Mouse (Mus musculus) adrenal gland, adult 8-10 months (tissue): ENCODE measurements around the gene Serpini1. TPM values are rescaled to one million over a fixed set of nuclear protein-coding genes. Genes with fewer than 3 reads are reported as not detected.

Source experiments
- DNase-seq: peaks from one replicate; pipeline ENCODE4 v3.0.0; 2022
- total RNA-seq, 4 experiments: library from RNA; stranded (reverse); gene quantifications; 2 replicates each; pipeline ENCODE4 v1.2.4; 2022

Serpini1 gene
- 1 to 10 TPM; 5.1 to 9.3 (median 5.8) TPM for total RNA-seq

DNA sequence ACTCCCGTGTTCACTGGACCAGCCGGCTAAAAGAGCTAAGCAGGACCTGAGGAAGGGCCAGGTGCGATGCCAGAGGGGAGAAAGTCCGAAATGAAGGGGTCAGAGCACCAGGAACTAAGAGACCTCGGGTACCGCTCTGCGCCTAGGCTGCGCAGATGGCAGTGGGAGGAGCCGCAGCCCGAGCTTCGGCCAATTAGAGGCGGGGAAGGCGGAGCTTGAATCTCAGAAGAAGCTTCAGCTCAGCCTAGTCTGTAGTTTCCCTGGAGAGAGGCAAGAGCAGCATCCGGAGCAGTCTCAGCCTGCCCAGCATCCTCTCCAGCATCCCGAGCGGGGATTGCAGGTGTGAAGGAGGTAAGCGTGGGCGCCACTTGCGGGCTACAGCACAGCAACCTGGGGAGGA lies at the start of gene Serpini1:
TSS of gene Serpini1 (plus strand) at position 256 of the 400 bp plus-strand sequence.
- DNase-seq = peak; percentile 86

DNA sequence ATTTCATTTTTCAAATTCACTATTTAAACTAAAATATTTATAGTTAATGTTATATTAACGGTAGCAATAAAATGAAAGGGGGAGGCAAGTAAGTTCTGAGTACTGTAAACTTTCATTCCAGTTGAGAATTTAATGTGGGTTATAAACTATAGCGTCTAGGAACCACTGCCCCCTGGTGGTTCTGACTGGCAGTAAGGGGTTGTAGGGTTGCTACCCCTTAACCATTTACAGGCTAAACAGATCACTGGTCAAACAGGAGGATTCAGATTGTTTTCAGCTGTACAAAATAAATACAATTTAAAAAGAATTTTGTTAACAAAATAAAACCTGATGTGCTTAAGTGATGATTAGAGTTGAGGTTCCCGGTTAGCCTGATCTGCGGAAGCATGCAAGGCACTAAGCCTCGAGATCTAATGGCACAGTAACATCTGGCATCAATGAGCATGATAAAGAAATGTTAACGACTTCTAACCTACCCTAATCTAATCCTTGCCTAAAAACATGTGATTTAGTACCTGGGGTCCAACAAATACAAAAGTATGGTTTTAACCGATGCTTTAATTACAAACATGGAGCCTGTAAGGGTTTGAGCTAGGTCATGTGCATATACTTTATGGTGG lies 39.6 kb upstream of the Serpini1 start:
- DNase-seq = no peak

DNA sequence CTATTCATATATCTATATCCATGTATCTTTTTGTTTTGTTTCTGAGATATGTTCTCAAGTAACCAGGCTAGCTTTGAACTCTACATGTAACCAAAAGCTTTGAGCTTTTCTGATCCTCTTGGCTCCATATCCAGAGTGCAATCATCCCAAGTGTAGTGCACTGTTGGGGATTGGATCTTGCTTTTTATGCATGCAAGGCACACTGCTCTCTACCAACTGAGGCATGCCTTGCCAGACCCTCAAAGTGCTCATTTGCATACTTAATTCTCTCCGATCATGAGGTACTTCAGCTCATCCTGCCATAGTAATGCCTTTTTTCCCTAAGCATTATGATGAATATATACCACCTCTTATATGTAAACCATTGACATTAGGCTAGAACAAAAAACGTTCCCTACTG lies 36.0 kb upstream of the Serpini1 start:
- DNase-seq = no peak

DNA sequence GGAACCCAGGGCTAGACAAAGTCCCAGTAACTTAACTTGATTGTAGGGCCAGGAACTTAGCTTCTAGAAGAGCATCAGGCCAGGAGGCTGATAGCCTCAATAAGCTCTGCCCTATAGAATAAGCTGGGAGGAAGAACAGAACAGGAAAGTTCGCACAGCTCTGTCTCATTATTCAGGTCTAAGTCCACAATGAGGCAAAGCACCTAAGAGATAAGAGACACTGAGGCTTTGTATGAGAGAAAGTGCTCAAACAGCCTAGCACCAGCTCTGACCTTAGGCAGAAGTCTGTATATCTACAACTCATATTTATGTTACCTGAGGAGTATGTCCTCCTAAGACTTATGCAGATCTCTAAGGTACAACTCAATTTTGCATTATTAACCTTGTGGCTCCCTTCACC lies 34.8 kb upstream of the Serpini1 start:
- DNase-seq = no peak

DNA sequence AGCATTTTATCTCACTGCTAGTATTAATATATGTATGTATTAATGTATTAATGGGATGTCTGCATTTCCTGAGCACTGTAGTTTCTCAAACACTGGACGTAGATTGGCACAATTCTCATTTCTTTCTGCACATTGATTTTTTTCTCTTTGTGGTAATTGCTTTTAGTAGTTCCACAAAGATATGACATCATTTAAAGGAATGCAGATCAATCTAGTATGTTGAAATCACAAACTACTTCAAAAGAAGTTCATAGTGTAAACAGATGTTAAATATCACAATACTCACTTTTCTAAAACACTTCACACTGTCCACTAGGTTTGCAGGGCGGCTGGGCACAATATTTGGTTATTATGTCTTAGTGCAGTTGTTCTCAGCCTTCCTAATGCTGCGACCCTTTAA lies 26.3 kb upstream of the Serpini1 start:
- DNase-seq = no peak

DNA sequence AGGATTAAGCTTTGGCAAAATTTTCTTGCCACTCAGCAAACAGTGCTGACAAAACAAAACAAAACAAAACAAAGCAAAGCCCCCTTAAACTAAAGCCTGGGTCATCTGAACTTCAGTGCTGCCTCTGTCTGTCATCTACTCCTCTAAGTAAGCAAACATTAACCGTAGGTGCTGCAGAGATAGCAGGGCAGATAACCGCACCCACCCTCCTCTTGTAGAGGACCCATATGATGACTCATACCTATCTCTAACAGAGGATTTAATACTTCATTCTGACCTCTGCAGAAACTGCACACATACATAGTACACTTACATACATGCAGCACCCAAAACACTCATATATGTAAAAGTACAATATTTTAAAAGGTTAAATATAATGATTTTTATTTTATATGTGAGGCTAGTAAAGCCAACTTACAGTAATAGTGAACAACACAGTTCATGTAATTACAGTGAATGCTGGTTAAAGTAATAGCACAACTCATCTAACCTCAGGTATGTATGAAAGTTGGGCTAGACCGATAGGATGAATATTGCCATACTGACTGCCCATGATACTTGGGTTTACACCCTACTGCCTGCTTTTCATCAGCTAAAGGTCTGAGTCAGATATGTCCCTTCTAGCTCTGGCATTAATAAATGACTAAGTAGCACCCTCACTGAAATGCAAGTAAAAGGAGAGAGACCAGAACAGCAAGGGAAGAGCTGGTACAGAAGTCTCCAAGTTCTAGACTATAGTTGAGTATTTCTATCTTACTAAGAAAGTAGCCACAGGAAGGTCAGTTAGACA lies 23.1 kb upstream of the Serpini1 start:
- DNase-seq = no peak

DNA sequence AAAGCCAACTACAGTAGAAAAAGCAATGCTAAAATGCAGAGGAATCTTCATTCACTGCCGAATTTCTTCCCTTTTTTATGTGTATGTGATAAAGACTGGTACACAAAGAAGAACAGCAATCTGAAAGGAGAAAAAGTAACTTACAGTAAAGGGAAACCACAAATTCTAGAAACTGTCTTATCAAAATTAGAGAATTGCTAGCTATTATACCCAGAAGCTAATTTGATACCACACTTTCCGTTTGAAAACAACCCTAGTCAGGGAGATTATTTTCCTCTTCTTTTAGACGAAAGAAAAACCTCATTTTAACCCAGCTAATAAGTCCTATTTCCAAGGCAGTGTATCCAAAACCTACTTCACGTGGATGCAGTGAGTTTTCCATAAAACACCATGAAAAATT lies 16.1 kb upstream of the Serpini1 start:
- no peak for DNase-seq

DNA sequence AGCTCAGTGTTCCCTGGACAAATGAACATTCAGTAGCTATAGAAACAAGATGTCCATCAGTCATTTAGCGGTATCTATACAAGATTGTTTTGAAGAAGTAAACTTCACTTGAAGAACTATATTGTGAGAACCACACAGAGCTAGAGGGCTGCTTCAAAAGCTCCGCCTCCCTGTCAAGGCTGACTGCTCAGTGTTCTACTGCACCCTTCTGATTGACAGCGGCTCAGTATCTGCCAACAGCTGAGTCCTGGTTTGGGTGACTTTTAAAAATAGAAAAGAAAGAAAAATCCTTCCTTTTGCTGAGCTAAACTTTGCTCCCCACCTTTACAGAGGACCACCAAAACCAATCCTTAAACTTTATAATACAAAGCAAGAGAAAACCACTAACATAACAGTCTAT lies 14.5 kb upstream of the Serpini1 start:
- no peak for DNase-seq

DNA sequence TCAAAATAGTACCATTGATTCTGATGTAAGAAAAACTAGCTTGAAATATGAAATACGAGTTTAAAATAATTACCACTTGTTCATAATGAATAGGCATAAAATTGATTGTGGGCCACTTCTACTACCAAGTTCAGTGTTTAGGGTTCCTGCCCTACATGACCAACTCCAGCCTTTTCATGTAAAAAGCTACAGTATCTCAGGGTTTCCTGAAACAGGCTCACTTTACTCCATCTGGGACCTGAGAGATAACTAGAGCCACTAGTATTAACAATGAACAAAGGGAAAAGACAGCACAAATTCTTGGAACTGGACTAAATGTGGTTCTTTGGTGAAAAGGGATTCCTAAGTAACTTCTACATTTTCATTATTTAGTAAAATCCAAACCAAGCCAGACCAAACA lies 13.1 kb upstream of the Serpini1 start:
- no peak for DNase-seq

DNA sequence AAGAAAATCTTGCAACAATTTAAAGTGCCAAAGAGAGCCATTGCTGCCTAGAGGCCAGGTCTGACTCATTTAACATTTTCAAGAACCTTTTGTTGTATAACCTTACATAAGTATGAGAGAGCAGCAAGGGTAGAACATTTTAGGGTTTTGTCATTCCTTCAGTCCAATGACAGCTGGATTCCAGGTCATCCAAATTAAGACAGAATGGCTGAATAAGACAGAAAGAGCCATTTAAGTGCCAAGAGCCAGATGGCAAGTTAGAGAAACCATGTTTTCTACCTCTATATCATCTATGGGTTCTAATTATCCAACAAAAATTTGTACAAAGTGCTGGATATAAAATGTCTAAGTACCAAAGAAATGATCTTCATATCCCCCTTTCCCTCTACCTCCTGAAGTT lies 6.1 kb upstream of the Serpini1 start:
- DNase-seq = no peak

DNA sequence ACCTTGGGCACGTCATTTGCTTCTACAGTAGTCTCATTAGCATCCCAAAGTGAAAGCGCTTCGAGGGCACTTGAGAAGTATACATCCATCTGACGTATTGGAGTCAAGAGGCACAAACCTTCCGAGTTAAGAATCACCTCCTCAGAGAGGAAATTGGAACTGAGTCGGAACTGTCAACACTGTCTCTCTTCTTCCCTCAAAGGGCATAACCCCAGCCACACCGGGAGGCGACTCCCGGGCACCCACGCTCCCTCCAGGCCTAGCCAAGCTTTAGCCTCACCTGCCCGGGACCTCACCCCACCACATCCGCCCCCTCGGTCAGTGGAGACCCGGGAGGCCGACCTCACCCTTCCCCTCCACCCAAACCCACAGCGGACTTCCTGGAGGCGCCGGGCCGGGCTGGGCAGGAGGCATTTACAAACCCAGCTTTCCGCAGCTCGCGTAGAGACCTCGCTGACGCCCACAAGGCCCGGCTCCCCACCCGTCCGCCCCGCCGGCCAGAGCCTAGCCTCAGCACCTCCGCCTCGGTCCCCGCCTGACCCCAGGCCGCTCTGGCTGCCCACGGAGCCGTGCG lies 1.1 kb upstream of the Serpini1 start:
- no peak for DNase-seq

DNA sequence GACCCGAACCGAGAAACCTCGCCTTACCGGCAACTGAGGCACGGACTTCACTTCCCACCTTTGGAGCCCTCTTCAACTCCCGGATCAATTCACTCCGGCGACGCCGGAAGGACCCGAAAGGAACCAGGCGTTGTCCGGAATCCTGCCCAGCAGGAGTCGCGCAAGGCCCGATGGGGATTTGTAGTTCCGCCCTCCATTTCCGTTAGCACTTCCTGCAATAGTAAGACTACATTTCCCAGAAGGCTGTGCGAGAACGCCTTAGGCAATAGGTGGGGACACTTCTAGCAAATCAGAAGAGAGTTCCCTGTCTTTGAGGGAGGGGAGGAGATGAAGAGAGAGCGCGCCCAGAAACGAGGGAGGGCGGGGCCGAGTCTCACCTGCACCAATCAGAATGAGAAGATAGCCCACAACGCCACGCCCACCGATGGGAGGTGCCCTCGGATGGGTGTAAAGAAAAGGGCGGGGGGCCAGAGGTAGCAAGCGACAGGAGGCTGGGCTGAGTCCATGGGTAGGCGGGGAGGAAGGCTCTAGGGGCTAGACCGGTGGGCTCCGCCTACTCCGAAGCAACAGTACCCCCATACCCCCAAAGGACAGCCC lies 554 bp upstream of the Serpini1 start, which contains the start of gene Pdcd10:
TSS of gene Pdcd10 (minus strand) at position 162 of the 597 bp plus-strand sequence.
- peak; percentile 100 for DNase-seq

DNA sequence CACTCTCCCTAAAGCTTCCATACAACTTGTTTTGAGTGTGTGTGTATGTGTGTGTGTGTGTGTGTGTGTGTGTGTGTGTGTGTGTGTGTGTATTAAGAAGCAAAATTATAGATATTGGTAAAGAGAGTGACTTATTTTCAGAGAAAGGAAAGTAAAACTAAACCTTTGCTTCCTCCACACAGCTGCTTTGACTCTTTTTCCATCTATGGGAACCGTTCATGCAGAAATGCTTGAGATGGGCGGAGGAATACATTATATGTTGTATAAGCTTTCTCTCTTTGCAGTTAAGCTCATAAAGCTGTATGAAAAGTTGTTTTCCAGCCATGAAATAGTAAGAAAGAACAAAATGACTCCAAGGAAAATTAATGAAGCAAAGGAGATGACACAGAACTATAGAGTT lies 16.7 kb downstream of the Serpini1 start:
- DNase-seq = no peak

DNA sequence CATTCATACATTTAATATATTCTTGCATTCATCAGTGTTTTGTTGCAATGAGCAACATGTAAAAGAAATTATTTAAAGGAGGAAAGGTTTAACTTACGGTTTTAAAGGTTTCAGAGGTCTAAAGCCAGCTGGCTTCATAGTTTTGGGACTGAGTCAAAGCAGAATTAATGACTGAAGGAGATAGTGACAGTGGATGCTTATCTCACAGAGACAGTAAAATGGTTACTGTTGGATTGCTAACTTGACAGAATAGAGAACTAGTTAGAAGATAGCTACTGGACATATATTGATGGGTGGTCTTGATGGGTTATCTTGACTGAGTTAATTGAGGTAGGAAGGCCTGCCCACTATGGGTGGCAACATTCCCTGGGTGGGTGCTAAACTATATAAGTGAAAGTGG lies 18.2 kb downstream of the Serpini1 start:
- no peak for DNase-seq

DNA sequence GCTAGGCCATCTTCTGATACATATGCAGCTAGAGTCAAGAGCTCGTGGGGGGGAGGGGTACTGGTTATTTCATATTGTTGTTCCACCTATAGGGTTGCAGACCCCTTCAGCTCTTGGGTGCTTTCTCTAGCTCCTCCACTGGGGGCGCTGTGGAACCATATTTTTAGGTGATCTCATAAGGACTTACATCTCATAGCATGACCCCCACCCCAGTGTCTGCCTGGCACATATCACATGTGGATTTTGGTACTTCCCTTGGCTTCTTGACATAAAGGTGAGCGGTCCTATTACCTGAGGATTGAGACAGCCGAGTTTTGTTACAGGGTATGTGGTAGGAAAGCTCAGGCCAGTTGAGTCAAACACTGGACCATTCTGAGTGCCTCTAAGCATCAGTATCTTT lies 22.0 kb downstream of the Serpini1 start:
- no peak for DNase-seq

DNA sequence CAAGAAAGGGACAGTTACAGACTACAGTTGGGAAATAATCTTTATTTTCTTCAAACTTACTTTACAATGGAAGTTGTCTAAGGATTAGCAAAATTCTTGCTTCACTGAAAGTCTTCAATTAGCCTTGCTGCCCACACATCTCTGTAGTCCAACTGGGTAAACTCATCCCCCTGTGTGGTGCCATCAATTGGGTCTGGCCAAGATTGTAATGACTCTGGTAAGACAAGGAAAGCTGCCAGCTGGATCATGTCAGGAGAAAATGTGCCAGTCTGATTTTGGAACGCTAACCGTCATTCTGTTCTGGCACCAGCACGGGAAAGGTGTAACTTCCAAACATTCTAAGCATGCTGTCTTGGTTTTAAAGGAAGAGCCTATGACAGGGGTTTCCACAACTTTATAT lies 25.9 kb downstream of the Serpini1 start:
- DNase-seq = no peak

DNA sequence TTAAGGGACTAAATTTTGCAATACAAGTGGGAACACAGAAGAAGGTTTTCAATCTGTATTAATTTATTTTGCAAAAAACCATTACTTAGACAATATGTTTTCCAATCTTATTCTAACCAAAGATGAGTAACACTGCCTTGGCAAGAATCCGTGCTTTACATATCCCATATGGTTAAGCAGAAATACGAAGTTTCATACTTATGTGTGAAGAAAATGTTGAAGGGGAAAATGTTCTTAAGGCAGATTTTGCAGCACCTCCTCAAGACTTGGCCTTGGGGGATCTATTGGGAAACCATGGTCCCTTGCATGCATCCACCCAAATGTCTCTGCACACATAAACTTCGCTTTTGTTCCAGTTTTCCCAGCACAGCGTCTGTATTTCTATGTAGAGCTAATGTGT lies 27.6 kb downstream of the Serpini1 start:
- DNase-seq = no peak

DNA sequence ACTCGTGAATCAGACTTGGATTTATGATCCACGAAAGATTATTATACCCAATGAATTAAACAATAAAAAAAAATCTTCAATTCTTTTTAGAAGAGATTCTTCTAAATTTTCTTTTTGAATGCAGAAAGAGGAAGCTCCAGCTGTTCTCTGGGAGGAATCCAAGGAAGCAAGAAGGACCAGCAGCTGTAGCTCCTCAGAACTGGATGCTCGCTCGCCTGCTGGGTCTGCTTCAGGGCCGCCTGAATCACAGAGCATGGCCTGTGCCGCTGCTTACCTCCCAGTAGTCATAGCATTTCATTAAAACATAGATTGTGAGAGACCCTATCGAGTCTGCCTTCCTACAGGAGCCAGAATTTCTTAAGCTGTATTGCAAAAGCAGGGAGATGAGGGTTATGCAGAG lies 53.7 kb downstream of the Serpini1 start:
- no peak for DNase-seq

DNA sequence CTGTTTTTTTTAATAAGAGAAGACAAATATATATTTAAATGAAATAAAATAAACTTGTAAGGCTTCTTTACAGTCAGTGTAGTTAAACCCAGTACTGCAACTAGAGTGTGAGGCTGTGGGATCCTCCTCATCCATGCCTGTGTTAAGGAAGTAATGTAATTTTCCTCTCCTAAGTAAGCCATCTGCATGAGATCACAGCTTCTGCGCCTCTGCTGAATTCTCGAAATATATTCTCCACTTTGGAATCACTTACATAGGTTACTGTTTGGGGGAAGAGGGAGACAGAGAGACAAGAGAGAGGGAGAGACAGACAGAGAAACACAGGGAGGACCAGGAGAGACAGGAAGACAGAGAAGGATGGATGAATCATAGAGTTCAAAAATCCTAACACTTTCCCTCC lies 67.3 kb downstream of the Serpini1 start:
- DNase-seq = no peak

DNA sequence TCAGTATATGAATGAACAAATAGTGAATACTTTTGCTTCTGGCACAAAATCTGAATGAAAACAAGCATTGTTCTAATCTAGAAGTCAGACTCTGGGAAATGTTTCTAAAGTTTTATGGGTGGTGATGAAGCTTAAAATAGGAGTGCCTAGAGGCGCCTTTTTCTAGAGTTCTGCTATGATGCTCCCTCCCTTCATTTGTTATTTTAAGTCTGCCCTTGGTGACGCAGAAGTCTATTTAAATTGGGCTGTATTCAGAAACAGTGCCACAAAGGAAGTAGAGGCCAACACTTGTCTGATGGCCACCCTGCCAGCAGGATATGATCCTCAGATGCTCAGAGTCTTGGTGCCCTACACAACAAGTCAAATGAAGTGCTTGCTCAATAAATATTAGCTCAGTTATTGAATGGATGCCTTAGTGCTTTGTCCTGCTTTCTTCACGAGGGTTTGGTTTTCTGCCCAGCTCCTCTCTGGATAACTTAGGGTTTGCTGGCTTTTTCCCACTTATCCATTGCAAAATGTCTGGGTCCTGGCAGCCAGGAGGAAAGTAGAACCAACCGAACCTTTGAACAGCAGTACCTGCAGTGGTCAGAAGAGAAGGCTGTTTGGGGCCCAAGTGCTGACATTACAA lies 73.8 kb downstream of the Serpini1 start:
- no peak for DNase-seq

DNA sequence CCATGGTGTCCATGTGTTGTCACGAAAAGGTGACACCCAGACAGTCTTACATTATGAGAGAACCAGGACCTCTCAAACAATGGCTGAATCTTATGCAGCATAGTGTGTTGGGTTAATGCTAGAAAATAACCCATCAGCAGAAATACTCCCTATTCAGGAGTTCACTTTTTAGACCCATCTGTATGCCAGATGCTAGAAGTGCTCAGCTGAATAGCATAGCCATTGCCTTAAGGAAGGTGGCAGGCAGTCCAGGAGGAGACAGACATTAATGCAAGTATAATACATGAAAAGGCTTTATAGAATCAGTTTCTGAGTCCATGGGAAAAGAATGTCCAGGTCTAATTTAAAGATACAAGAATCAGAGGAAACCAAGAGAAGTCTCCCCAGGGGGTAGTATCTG lies 75.9 kb downstream of the Serpini1 start:
- no peak for DNase-seq

DNA sequence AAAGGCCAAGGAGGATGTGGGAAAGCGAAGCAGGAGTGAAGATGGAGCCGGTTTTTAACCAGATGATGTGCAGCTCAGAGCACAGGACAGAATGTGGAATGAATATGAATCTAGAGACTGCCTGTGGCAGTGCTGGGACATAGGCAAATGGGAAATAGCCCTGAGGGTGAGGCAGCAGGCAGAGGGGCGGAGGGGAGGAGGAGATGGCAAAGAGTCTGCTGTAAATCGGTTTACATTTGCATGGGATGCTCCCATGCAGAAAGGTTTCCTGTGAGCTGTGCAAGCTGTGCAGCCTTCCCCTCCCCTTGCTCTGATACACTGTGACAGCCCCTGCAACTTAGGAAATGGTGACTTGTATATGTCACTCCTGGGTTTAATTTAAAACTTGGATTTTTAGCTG lies 76.3 kb downstream of the Serpini1 start:
- DNase-seq = no peak

DNA sequence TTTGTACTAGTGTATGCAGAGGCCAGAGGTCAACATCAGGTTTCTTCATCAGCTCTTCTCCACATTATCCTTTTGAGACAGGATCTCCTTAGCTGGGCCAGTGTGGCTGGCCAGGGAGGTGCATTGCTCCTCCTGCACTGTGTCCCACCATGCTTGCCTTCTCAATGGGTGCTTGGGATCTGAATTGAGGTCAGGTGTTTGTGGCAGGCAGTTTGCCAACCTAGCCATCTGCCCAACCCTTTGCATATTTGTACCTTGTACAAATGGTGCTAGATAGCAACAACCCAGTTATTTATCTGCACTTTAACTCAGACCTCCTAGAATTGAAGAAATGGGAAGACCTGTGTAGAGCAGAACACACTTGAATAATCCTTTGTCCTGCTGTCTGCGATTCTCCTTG lies 78.3 kb downstream of the Serpini1 start:
- DNase-seq = no peak
